Mouse (Mus musculus) lung, postnatal 0 days (tissue): ENCODE data around the gene Tomm7.

Experiments used
- CTCF ChIP-seq: IDR thresholded peaks from 2 replicates; pipeline ENCODE4 v1.5.1; 2016; ENCODE audit warnings: antibody characterized with exemption, mild to moderate bottlenecking
- EP300 ChIP-seq: IDR thresholded peaks from 2 replicates; pipeline ENCODE4 v1.6.1; 2016; ENCODE audit warnings: antibody characterized with exemption, mild to moderate bottlenecking, control low read depth

- no peak for TF ChIP-seq CTCF
- TF ChIP-seq EP300 = no peak
Observed at GRCm38 (mm10) chr5:23824171-23824733, 19.7 kb downstream of the Tomm7 start.
